In the genomic region with DNA sequence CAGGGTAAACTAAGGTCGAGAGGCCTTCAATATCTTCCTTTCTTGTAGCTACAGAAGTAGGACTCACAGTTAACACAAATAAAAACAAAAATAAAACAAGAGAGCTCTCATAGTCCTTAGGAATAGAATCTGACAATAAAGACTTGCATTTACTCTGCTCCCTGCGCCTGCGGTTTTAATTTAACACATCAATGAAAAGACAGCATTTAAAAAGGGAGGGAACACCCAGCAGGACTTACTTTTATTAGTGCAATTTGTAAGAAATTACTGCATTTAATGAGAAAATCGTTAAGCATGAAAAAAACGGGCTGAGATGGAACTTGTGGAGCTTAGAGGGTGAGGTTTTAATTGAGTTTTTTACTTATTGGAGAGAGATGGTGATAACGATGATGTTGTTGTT, we compare ENCODE assay signal across 23 mouse cellular contexts.
DNase-seq lines count a peak whose midpoint lies in the region; ATAC-seq lines count a peak whose summit lies in the region.
"Had no signal": no experiment of that assay in that cellular context is flagged by ENCODE, and none has a peak within 500 bp of the region (broad histone marks: within the 10 kb centered on the region; RNA-seq: fewer than 3 reads in every experiment).

No protein-coding gene starts in this region.

- H3K9ac ChIP-seq in forebrain, embryonic 16.5 days (replicated peaks; ENCODE audit: low read depth, low read length) = no peak overlapping the region
- no peak overlapping the region for H3K9ac ChIP-seq in forebrain, embryonic 11.5 days (ENCODE audit: low read length)
- no peak overlapping the region for H3K9ac ChIP-seq in hindbrain, embryonic 14.5 days
- no peak overlapping the region for H3K9ac ChIP-seq in hindbrain, embryonic 16.5 days (ENCODE audit: low read depth, low read length)
- no peak overlapping the region for H3K9ac ChIP-seq in neural tube, embryonic 13.5 days
- H3K9ac ChIP-seq: embryonic facial prominence, embryonic 12.5 days; embryonic facial prominence, embryonic 15.5 days; forebrain, embryonic 12.5 days had no signal

- no peaks in the 10 kb centered on the region for H3K27me3 ChIP-seq in forebrain, embryonic 16.5 days (replicated peaks; ENCODE audit: control insufficient read depth, insufficient read depth, low read length)
- no peaks in the 10 kb centered on the region for H3K27me3 ChIP-seq in forebrain, embryonic 11.5 days (ENCODE audit: control insufficient read depth, insufficient read depth, low read length)
- H3K27me3 ChIP-seq in hindbrain, embryonic 14.5 days (ENCODE audit: control insufficient read depth, insufficient read depth, low read length) = no peaks in the 10 kb centered on the region
- no peaks in the 10 kb centered on the region for H3K27me3 ChIP-seq in hindbrain, embryonic 16.5 days (replicated peaks; ENCODE audit: control insufficient read depth, insufficient read depth, low read length)
- H3K27me3 ChIP-seq in neural tube, embryonic 13.5 days = no peaks in the 10 kb centered on the region
- H3K27me3 ChIP-seq: CH12.LX; embryonic facial prominence, embryonic 12.5 days; embryonic facial prominence, embryonic 15.5 days; forebrain, embryonic 12.5 days; Patski had no signal

- H3K4me1 ChIP-seq in forebrain, embryonic 16.5 days (replicated peaks; ENCODE audit: control insufficient read depth, insufficient read depth, low read length) = 0 out of 2 replicates have a peak, but pooled peaks cover 8% of the 10 kb centered on the region
- no peaks in the 10 kb centered on the region for H3K4me1 ChIP-seq in forebrain, embryonic 11.5 days (replicated peaks; ENCODE audit: control insufficient read depth, insufficient read depth, low read length)
- no peaks in the 10 kb centered on the region for H3K4me1 ChIP-seq in hindbrain, embryonic 14.5 days (replicated peaks; ENCODE audit: control insufficient read depth, insufficient read depth, low read length)
- no peaks in the 10 kb centered on the region for H3K4me1 ChIP-seq in hindbrain, embryonic 16.5 days (ENCODE audit: control insufficient read depth, insufficient read depth, low read depth, low read length)
- H3K4me1 ChIP-seq in neural tube, embryonic 13.5 days (replicated peaks) = peaks cover 12% of the 10 kb centered on the region
- H3K4me1 ChIP-seq: embryonic facial prominence, embryonic 12.5 days; embryonic facial prominence, embryonic 15.5 days had no signal

- H3K4me3 ChIP-seq in forebrain, embryonic 16.5 days (replicated peaks; ENCODE audit: low read length) = no peak overlapping the region
- no peak overlapping the region for H3K4me3 ChIP-seq in forebrain, embryonic 11.5 days (ENCODE audit: low read depth, low read length)
- H3K4me3 ChIP-seq in hindbrain, embryonic 14.5 days (replicated peaks; ENCODE audit: low read length) = no peak overlapping the region
- H3K4me3 ChIP-seq in hindbrain, embryonic 16.5 days (ENCODE audit: low read length) = no peak overlapping the region
- H3K4me3 ChIP-seq in neural tube, embryonic 13.5 days = no peak overlapping the region
- H3K4me3 ChIP-seq: embryonic facial prominence, embryonic 12.5 days; embryonic facial prominence, embryonic 15.5 days; forebrain, embryonic 12.5 days; gastrocnemius, adult 2 months had no signal

- no peaks in the 10 kb centered on the region for H3K9me3 ChIP-seq in forebrain, embryonic 16.5 days (ENCODE audit: control insufficient read depth, low read length)
- H3K9me3 ChIP-seq in forebrain, embryonic 11.5 days (ENCODE audit: control insufficient read depth, low read length) = no peaks in the 10 kb centered on the region
- no peaks in the 10 kb centered on the region for H3K9me3 ChIP-seq in hindbrain, embryonic 14.5 days (ENCODE audit: control insufficient read depth, low read length)
- no peaks in the 10 kb centered on the region for H3K9me3 ChIP-seq in hindbrain, embryonic 16.5 days (ENCODE audit: control insufficient read depth, low read length)
- no peaks in the 10 kb centered on the region for H3K9me3 ChIP-seq in neural tube, embryonic 13.5 days
- H3K9me3 ChIP-seq: embryonic facial prominence, embryonic 12.5 days; embryonic facial prominence, embryonic 15.5 days; forebrain, embryonic 12.5 days; G1E had no signal

- no peak overlapping the region for H3K4me2 ChIP-seq in forebrain, embryonic 16.5 days (ENCODE audit: low read length)
- no peak overlapping the region for H3K4me2 ChIP-seq in forebrain, embryonic 11.5 days (ENCODE audit: low read depth, low read length, severe bottlenecking)
- no peak overlapping the region for H3K4me2 ChIP-seq in hindbrain, embryonic 14.5 days (replicated peaks)
- no peak overlapping the region for H3K4me2 ChIP-seq in hindbrain, embryonic 16.5 days (ENCODE audit: low read length)
- no peak overlapping the region for H3K4me2 ChIP-seq in neural tube, embryonic 13.5 days
- H3K4me2 ChIP-seq: embryonic facial prominence, embryonic 12.5 days; embryonic facial prominence, embryonic 15.5 days; forebrain, embryonic 12.5 days; heart, embryonic 11.5 days had no signal

- H3K27ac ChIP-seq in forebrain, embryonic 16.5 days (ENCODE audit: low read length) = peak overlapping the region; percentile 65; the same call in 1 of the 2 replicates
- no peak overlapping the region for H3K27ac ChIP-seq in forebrain, embryonic 11.5 days (ENCODE audit: low read depth, low read length)
- peak overlapping the region; percentile 36; the same call in 1 of the 2 replicates for H3K27ac ChIP-seq in hindbrain, embryonic 14.5 days
- H3K27ac ChIP-seq in hindbrain, embryonic 16.5 days (ENCODE audit: low read depth, low read length) = no peak overlapping the region
- H3K27ac ChIP-seq in neural tube, embryonic 13.5 days (replicated peaks) = peak overlapping the region; percentile 74
- H3K27ac ChIP-seq: embryonic facial prominence, embryonic 12.5 days; embryonic facial prominence, embryonic 15.5 days; forebrain, embryonic 12.5 days; gastrocnemius, adult 2 months had no signal

- no peaks in the 10 kb centered on the region for H3K36me3 ChIP-seq in forebrain, embryonic 16.5 days (ENCODE audit: control insufficient read depth, insufficient read depth)
- H3K36me3 ChIP-seq in forebrain, embryonic 11.5 days (ENCODE audit: control insufficient read depth, insufficient read depth, low read length) = no peaks in the 10 kb centered on the region; the same call in 1 of the 2 replicates
- H3K36me3 ChIP-seq in hindbrain, embryonic 14.5 days (replicated peaks; ENCODE audit: control insufficient read depth, insufficient read depth) = no peaks in the 10 kb centered on the region
- no peaks in the 10 kb centered on the region for H3K36me3 ChIP-seq in hindbrain, embryonic 16.5 days (ENCODE audit: control insufficient read depth, insufficient read depth, low read length)
- H3K36me3 ChIP-seq in neural tube, embryonic 13.5 days = no peaks in the 10 kb centered on the region
- H3K36me3 ChIP-seq: forebrain, embryonic 12.5 days had no signal

- WGBS in forebrain, embryonic 16.5 days = 16% methylated on average over 6 of the region's 6 CpGs
- WGBS in forebrain, embryonic 11.5 days = 36% methylated on average over 6 of the region's 6 CpGs
- WGBS in hindbrain, embryonic 14.5 days = 69% methylated on average over 6 of the region's 6 CpGs
- 66% methylated on average over 6 of the region's 6 CpGs for WGBS in hindbrain, embryonic 16.5 days
- 24% methylated on average over 6 of the region's 6 CpGs for WGBS in neural tube, embryonic 13.5 days

- no peak for DNase-seq in forebrain, embryonic 11.5 days (ENCODE audit: low spot score)
- DNase-seq in hindbrain, embryonic 14.5 days (ENCODE audit: low spot score) = no peak
- no peak for DNase-seq in neural tube, embryonic 10.5 days (ENCODE audit: extremely low spot score, low spot score)
- no peak for DNase-seq in embryo, embryonic 10.5 days (ENCODE audit: low spot score)
- DNase-seq: adrenal gland, postnatal 14 days; B cell, adult 2 months; cerebellum, adult 18-20 months; cerebellum, adult 9-10 months; cerebellum, postnatal 14 days; gastrocnemius, adult 2 months; gastrocnemius, postnatal 14 days; kidney, adult 2 months had no signal

- ATAC-seq in forebrain, embryonic 16.5 days = no peak
- no peak for ATAC-seq in forebrain, embryonic 11.5 days (replicated peaks; ENCODE audit: low FRiP score)
- no peak for ATAC-seq in hindbrain, embryonic 14.5 days (ENCODE audit: low FRiP score)
- no peak for ATAC-seq in hindbrain, embryonic 16.5 days
- no peak for ATAC-seq in neural tube, embryonic 13.5 days (ENCODE audit: low read depth)
- ATAC-seq: intestine, postnatal 0 days; Patski had no signal

Comparison
In these comparisons a context has a peak if more than half of its experiments do, and no peak if none do; other contexts are left out.
1. H3K27ac ChIP-seq: peak in forebrain, embryonic 16.5 days (single experiment), hindbrain, embryonic 14.5 days (single experiment) and neural tube, embryonic 13.5 days (single experiment); none in forebrain, embryonic 11.5 days (single experiment) and hindbrain, embryonic 16.5 days (single experiment).